Mouse (Mus musculus): ENCODE data around the gene Serpinb9b. TPM values are rescaled to one million over a fixed set of nuclear protein-coding genes. Genes with fewer than 3 reads are reported as not detected.
A peak's percentile ranks its signal among the peaks of the same experiment; 100 is the strongest.

Gene Serpinb9b
- polyA plus RNA-seq, 1 experiment from 2014 or later: 0.33 TPM

DNA sequence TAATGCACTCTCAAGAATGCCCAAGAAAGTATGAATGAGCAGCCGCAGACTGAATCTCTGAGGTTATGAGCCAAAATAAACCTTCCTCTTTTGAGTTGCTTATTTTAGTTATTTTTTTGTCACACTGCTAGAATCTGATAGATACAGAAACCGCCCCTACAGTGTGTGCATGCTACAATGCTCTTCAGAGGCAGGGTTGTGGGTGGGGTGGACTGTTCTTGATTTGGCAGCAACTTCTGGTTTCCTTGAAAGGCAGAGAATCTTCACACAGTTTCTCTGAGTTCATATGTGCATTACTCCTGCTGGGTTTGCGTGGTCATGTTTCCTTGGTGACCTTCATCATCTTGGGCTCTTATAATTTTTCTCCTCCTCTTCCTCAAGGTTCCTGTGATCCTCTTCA is 40.9 kb downstream of the Serpinb9b start:
- Histone ChIP-seq H3K36me3 (ENCODE audit: control insufficient read depth, insufficient read depth) (no peaks in the 10 kb centered on the region), H3K9ac (ENCODE audit: low read length) (no peak overlapping the region), H3K9me3 (replicated peaks; ENCODE audit: control insufficient read depth, low read length) (no peaks in the 10 kb centered on the region), H3K4me1 (ENCODE audit: control insufficient read depth, insufficient read depth, low read length) (no peaks in the 10 kb centered on the region), H3K27ac (ENCODE audit: low read length) (no peak overlapping the region), H3K4me2 (ENCODE audit: low read depth, low read length) (no peak overlapping the region), H3K4me3 (ENCODE audit: low read length) (no peak overlapping the region), H3K27me3 (ENCODE audit: control insufficient read depth, insufficient read depth, low read length) (no peaks in the 10 kb centered on the region)
- no peak for ATAC-seq (replicated peaks; ENCODE audit: extremely low read depth, insufficient read depth, low FRiP score)
- 73% methylated on average over 3 of the region's 3 CpGs for WGBS

DNA sequence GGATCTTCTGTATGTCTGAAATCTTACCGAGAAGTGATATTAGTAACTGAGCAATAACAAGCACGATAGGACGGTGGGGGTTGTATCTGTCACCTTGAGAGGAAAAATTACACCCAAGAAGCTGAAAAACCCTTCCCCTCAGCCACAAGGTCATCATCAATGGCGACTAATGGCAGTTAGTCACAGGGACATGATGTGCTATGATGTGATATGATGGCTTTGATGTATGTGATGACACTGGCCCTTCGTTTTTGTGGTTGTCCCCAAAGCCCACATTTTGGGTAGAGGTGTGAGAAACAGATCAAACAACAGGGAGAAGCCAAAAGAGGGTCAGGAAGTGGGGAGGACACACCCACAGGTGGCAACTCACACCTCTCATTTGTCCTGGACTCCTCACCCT is 44.6 kb downstream of the Serpinb9b start:
- H3K27ac ChIP-seq (ENCODE audit: low read length): no peak overlapping the region
- H3K27me3 ChIP-seq (ENCODE audit: control insufficient read depth, insufficient read depth, low read length): no peaks in the 10 kb centered on the region
- H3K4me2 ChIP-seq (ENCODE audit: low read depth, low read length): no peak overlapping the region
- 71% methylated on average over 5 of the region's 5 CpGs for WGBS
- no peak overlapping the region for H3K9ac ChIP-seq (ENCODE audit: low read length)
- H3K4me3 ChIP-seq (ENCODE audit: low read length): no peak overlapping the region
- no peak for ATAC-seq (replicated peaks; ENCODE audit: extremely low read depth, insufficient read depth, low FRiP score)
- no peaks in the 10 kb centered on the region for H3K36me3 ChIP-seq (ENCODE audit: control insufficient read depth, insufficient read depth)
- peaks cover 3% of the 10 kb centered on the region; the same call in 1 of the 2 replicates for H3K4me1 ChIP-seq (ENCODE audit: control insufficient read depth, insufficient read depth, low read length)
- no peaks in the 10 kb centered on the region for H3K9me3 ChIP-seq (replicated peaks; ENCODE audit: control insufficient read depth, low read length)

GRCm38 (mm10) chr13:33074029-33074428 is 46.8 kb downstream of the Serpinb9b start:
- Histone ChIP-seq H3K36me3 (ENCODE audit: control insufficient read depth, insufficient read depth) (no peaks in the 10 kb centered on the region), H3K4me2 (ENCODE audit: low read depth, low read length) (no peak overlapping the region), H3K27me3 (ENCODE audit: control insufficient read depth, insufficient read depth, low read length) (no peaks in the 10 kb centered on the region), H3K9ac (ENCODE audit: low read length) (no peak overlapping the region), H3K27ac (ENCODE audit: low read length) (no peak overlapping the region), H3K4me3 (ENCODE audit: low read length) (no peak overlapping the region), H3K9me3 (replicated peaks; ENCODE audit: control insufficient read depth, low read length) (no peaks in the 10 kb centered on the region), H3K4me1 (ENCODE audit: control insufficient read depth, insufficient read depth, low read length) (peaks cover 3% of the 10 kb centered on the region; the same call in 1 of the 2 replicates)
- peak; percentile 80; the same call in 1 of the 2 replicates for ATAC-seq (replicated peaks; ENCODE audit: extremely low read depth, insufficient read depth, low FRiP score)

- no peak overlapping the region for H3K4me2 ChIP-seq (ENCODE audit: low read depth, low read length)
- no peaks in the 10 kb centered on the region for H3K36me3 ChIP-seq (ENCODE audit: control insufficient read depth, insufficient read depth)
- no peaks in the 10 kb centered on the region for H3K9me3 ChIP-seq (replicated peaks; ENCODE audit: control insufficient read depth, low read length)
- H3K4me3 ChIP-seq (ENCODE audit: low read length): no peak overlapping the region
- ATAC-seq (replicated peaks; ENCODE audit: extremely low read depth, insufficient read depth, low FRiP score): no peak
- no peaks in the 10 kb centered on the region for H3K27me3 ChIP-seq (ENCODE audit: control insufficient read depth, insufficient read depth, low read length)
- WGBS: 32% methylated on average over 3 of the region's 3 CpGs
- H3K9ac ChIP-seq (ENCODE audit: low read length): no peak overlapping the region
- H3K4me1 ChIP-seq (ENCODE audit: control insufficient read depth, insufficient read depth, low read length): peaks cover 3% of the 10 kb centered on the region; the same call in 1 of the 2 replicates
- no peak overlapping the region for H3K27ac ChIP-seq (ENCODE audit: low read length)
These were observed 49.0 kb downstream of the Serpinb9b start for GRCm38 (mm10) chr13:33076247-33076646.

DNA sequence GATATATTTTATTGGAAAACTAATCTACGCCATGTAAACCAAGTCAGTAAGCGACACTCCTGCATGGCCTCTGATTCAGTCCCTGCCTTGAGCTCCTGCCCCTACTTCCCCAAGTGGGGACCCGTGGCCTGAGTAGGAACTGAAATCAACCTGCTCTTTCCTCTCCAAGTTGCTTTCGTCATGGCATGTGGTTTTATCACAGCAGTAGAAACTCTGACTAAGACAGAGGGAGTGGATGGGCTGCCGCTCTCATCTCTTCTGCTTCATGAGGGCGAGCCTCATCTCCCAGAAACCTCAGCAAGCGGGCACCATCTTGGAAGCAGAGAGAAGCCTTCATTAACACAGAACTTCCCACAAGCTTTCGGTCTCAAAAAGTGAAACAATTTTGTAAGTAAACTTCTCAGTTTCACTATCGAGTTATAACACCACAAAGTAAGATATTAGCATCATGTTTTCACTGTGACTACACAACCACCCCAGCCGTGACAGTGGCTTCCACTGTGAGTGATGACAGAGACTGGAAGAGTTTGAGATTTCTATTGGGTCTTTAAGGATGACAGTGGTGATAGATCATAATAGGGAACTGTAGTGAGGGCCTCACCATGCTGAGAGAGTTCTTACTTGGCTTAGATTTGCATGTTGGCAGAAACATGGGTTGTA is 49.9 kb downstream of the Serpinb9b start:
- 87% methylated on average over 10 of the region's 10 CpGs for WGBS
- H3K4me1 ChIP-seq (ENCODE audit: control insufficient read depth, insufficient read depth, low read length): peaks cover 3% of the 10 kb centered on the region; the same call in 1 of the 2 replicates
- ATAC-seq (replicated peaks; ENCODE audit: extremely low read depth, insufficient read depth, low FRiP score): no peak
- H3K27me3 ChIP-seq (ENCODE audit: control insufficient read depth, insufficient read depth, low read length): no peaks in the 10 kb centered on the region
- no peaks in the 10 kb centered on the region for H3K36me3 ChIP-seq (ENCODE audit: control insufficient read depth, insufficient read depth)
- no peak overlapping the region for H3K4me2 ChIP-seq (ENCODE audit: low read depth, low read length)
- H3K9me3 ChIP-seq (replicated peaks; ENCODE audit: control insufficient read depth, low read length): no peaks in the 10 kb centered on the region
- no peak overlapping the region for H3K27ac ChIP-seq (ENCODE audit: low read length)
- H3K4me3 ChIP-seq (ENCODE audit: low read length): no peak overlapping the region
- no peak overlapping the region for H3K9ac ChIP-seq (ENCODE audit: low read length)

DNA sequence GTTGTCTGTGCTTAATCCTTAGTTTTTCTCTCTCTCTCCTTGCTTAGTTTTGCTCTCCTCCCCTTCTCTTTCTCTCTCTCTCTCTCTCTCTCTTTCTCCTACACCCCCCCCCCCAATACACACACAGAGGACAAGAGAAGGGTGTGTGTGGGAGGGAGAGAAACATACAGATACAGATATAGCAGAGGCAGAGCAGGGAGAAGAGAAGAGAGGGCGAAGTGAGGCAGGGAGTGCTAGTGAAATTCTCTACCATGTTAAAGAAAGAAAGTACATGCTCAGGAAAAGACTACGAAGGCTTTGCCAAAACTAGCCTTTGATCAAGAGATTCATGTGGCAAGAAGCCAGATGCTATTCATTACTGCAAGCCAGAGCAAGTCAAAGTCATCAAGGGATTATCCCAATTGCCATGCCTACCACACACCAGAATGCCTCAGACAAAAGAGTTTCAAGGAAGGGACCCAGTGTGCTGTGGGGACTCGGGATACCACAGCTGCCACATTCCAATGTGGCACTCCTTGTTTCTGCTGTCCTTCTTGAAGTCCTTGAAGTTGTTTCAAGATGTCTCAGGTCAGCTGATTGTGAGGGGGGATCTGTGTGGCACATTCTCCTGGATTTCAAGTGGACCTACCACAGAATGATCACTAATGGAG is 51.0 kb downstream of the Serpinb9b start, which contains the start of gene Serpinb1b:
Serpinb1b (plus strand) TSS at position 520 of the 650 bp plus-strand sequence.
- WGBS: 37% methylated on average over 3 of the region's 3 CpGs
- Histone ChIP-seq H3K27me3 (ENCODE audit: control insufficient read depth, insufficient read depth, low read length) (no peaks in the 10 kb centered on the region), H3K9ac (ENCODE audit: low read length) (peak within 1 kb of the TSS; percentile 64), H3K36me3 (ENCODE audit: control insufficient read depth, insufficient read depth) (no peaks in the 10 kb centered on the region), H3K4me1 (ENCODE audit: control insufficient read depth, insufficient read depth, low read length) (peaks cover 3% of the 10 kb centered on the region; the same call in 1 of the 2 replicates), H3K4me2 (ENCODE audit: low read depth, low read length) (peak within 1 kb of the TSS; percentile 64), H3K9me3 (replicated peaks; ENCODE audit: control insufficient read depth, low read length) (no peaks in the 10 kb centered on the region), H3K27ac (ENCODE audit: low read length) (no peak within 1 kb of the TSS), H3K4me3 (ENCODE audit: low read length) (peak within 1 kb of the TSS; percentile 33)
- no peak; the same call in 1 of the 2 replicates for ATAC-seq (replicated peaks; ENCODE audit: extremely low read depth, insufficient read depth, low FRiP score)

GRCm38 (mm10) chr13:33079391-33079790 is 52.2 kb downstream of the Serpinb9b start:
- H3K9me3 ChIP-seq (replicated peaks; ENCODE audit: control insufficient read depth, low read length): no peaks in the 10 kb centered on the region
- peak overlapping the region; percentile 64 for H3K4me2 ChIP-seq (ENCODE audit: low read depth, low read length)
- H3K27me3 ChIP-seq (ENCODE audit: control insufficient read depth, insufficient read depth, low read length): no peaks in the 10 kb centered on the region
- no peak overlapping the region for H3K27ac ChIP-seq (ENCODE audit: low read length)
- H3K9ac ChIP-seq (ENCODE audit: low read length): peak overlapping the region; percentile 64
- H3K4me1 ChIP-seq (ENCODE audit: control insufficient read depth, insufficient read depth, low read length): peaks cover 3% of the 10 kb centered on the region; the same call in 1 of the 2 replicates
- no peaks in the 10 kb centered on the region for H3K36me3 ChIP-seq (ENCODE audit: control insufficient read depth, insufficient read depth)
- H3K4me3 ChIP-seq (ENCODE audit: low read length): peak overlapping the region; percentile 33
- WGBS: 13% methylated on average over 6 of the region's 6 CpGs
- no peak for ATAC-seq (replicated peaks; ENCODE audit: extremely low read depth, insufficient read depth, low FRiP score)

DNA sequence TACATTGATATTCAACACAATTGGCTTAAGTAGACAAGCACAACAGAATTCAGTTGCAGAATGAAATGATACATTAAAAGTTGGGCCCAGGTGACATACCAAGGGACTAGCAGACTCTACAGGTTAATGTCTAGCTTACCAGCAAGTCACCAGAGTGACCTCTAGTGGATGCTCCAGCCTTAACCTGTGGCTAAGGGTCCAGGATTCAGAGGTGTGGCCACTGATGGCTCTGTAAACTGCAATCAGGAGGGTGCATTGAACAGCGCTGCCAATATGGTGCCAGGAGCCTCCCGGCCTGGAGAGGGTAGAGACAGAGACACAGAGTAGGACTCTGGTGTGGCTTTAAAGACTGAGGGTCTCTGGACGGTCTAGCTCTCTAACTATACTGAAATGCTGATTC is 53.1 kb downstream of the Serpinb9b start:
- H3K27me3 ChIP-seq (ENCODE audit: control insufficient read depth, insufficient read depth, low read length): no peaks in the 10 kb centered on the region
- no peak overlapping the region for H3K4me3 ChIP-seq (ENCODE audit: low read length)
- no peaks in the 10 kb centered on the region for H3K9me3 ChIP-seq (replicated peaks; ENCODE audit: control insufficient read depth, low read length)
- H3K27ac ChIP-seq (ENCODE audit: low read length): no peak overlapping the region
- H3K4me1 ChIP-seq (ENCODE audit: control insufficient read depth, insufficient read depth, low read length): peaks cover 8% of the 10 kb centered on the region
- no peak overlapping the region for H3K4me2 ChIP-seq (ENCODE audit: low read depth, low read length)
- ATAC-seq (replicated peaks; ENCODE audit: extremely low read depth, insufficient read depth, low FRiP score): no peak
- no peaks in the 10 kb centered on the region for H3K36me3 ChIP-seq (ENCODE audit: control insufficient read depth, insufficient read depth)
- no peak overlapping the region for H3K9ac ChIP-seq (ENCODE audit: low read length)
- 17% methylated on average over 3 of the region's 3 CpGs for WGBS

DNA sequence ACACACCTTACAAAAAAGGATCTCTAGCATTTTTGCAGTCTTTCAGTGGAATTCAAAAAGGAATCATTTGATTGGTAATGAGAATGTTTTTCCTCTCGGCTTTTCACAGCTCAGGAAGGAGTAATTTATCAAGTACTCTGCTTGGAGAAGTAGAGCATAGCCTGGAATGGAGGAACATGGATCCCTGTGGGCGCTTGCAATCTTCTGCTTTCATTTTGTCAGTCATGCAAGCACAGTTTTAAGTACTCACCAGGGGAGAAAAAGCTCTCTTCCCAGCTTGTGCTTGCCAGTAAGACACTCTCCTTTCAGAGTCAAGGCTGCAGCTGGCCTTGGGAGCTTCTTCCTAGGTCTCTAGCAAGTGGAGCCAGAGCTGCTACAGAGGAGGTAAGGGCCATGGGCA is 56.6 kb downstream of the Serpinb9b start:
- no peak for ATAC-seq (replicated peaks; ENCODE audit: extremely low read depth, insufficient read depth, low FRiP score)
- no peaks in the 10 kb centered on the region for H3K27me3 ChIP-seq (ENCODE audit: control insufficient read depth, insufficient read depth, low read length)
- no peak overlapping the region for H3K9ac ChIP-seq (ENCODE audit: low read length)
- H3K36me3 ChIP-seq (ENCODE audit: control insufficient read depth, insufficient read depth): no peaks in the 10 kb centered on the region
- H3K27ac ChIP-seq (ENCODE audit: low read length): no peak overlapping the region
- no peaks in the 10 kb centered on the region for H3K9me3 ChIP-seq (replicated peaks; ENCODE audit: control insufficient read depth, low read length)
- H3K4me3 ChIP-seq (ENCODE audit: low read length): no peak overlapping the region
- H3K4me1 ChIP-seq (ENCODE audit: control insufficient read depth, insufficient read depth, low read length): peaks cover 10% of the 10 kb centered on the region
- WGBS: 56% methylated on average over 2 of the region's 2 CpGs
- H3K4me2 ChIP-seq (ENCODE audit: low read depth, low read length): no peak overlapping the region
